ENCODE assay signal across 7 mouse cellular contexts in genomic region chr4:95082481-95083088, GRCm38 (mm10). TPM values are rescaled to one million over a fixed set of nuclear protein-coding genes. Genes with fewer than 3 reads are reported as not detected.
DNase-seq lines count a peak whose midpoint lies in the region.

No protein-coding gene starts in this region.

- DNase-seq in adrenal gland, adult (ENCODE audit: inconsistent age in 2 of 2, low spot score in 1 of 2): peak; percentile 76 to 93
- DNase-seq in cerebellum, adult 11 months: peak; percentile 38
- peak; percentile 68 for DNase-seq in gastrocnemius, postnatal 25 days
- DNase-seq in kidney, adult 18-20 months: peak; percentile 68
- DNase-seq in lung, postnatal 4 days: peak; percentile 76 to 83
- no peak for DNase-seq in layer of hippocampus, adult 11-12 months (ENCODE audit: low spot score)
- DNase-seq in layer of hippocampus, postnatal 14 days (ENCODE audit: low spot score in 2 of 2): no peak

RNA-seq across cellular contexts. Expression of gene Jun, which starts 30.6 kb away (rescaled TPM):
- total RNA-seq in gastrocnemius, postnatal 25 days (2021): 10 to 100 TPM; 54.4 to 54.5 TPM
- total RNA-seq in layer of hippocampus, postnatal 14 days (2021): 10 to 100 TPM; 70.6 to 72.1 TPM

Comparison
In these comparisons a context has a peak if more than half of its experiments do, and no peak if none do; other contexts are left out.
1. DNase-seq: peak in adrenal gland, adult (2 of 2), cerebellum, adult 11 months (single experiment), gastrocnemius, postnatal 25 days (single experiment), kidney, adult 18-20 months (single experiment) and lung, postnatal 4 days (2 of 2); none in layer of hippocampus, adult 11-12 months (single experiment) and layer of hippocampus, postnatal 14 days (0 of 2).